Mouse (Mus musculus) midbrain, embryonic 16.5 days (tissue): Measurements from ENCODE around the gene Gpr179. TPM values are rescaled to one million over a fixed set of nuclear protein-coding genes. Genes with fewer than 3 reads are reported as not detected.
A peak's percentile ranks its signal among the peaks of the same experiment; 100 is the strongest.

Source experiments
- ATAC-seq: fragments of 200-750 bp; cut with Nextera tagmentation; 2 replicates; pipeline ENCODE4 v1.8.0; 2017; ENCODE audit warnings: moderate TSS enrichment
- H3K27ac ChIP-seq: fragments of 300-500 bp; sonication (generic); 2 replicates; pipeline ENCODE4 v1.5.1; 2014; ENCODE audit warnings: mild to moderate bottlenecking, low read length, mixed read lengths
- H3K27me3 ChIP-seq: fragments of 300-500 bp; sonication (generic); 2 replicates; pipeline ENCODE4 v1.6.1; 2014; ENCODE audit warnings: low read depth, low read length, mixed read lengths; ENCODE audit not compliant: control insufficient read depth, insufficient read depth
- H3K36me3 ChIP-seq: fragments of 300-500 bp; sonication (generic); 2 replicates; pipeline ENCODE4 v1.6.1; 2014; ENCODE audit warnings: mild to moderate bottlenecking, low read length, moderate library complexity, mixed read lengths; ENCODE audit not compliant: control insufficient read depth, insufficient read depth
- H3K4me1 ChIP-seq: fragments of 300-500 bp; sonication (generic); 2 replicates; pipeline ENCODE4 v1.6.1; 2014; ENCODE audit warnings: mild to moderate bottlenecking, low read length, mixed read lengths; ENCODE audit not compliant: control insufficient read depth, insufficient read depth
- H3K4me2 ChIP-seq: fragments of 300-500 bp; sonication (generic); 2 replicates; pipeline ENCODE4 v1.6.1; 2014; ENCODE audit warnings: mild to moderate bottlenecking, low read length, mixed read lengths
- H3K4me3 ChIP-seq: fragments of 300-500 bp; sonication (generic); 2 replicates; pipeline ENCODE4 v1.5.1; 2014; ENCODE audit warnings: low read depth, mild to moderate bottlenecking, low read length, moderate library complexity, mixed read lengths
- H3K9ac ChIP-seq: fragments of 300-500 bp; sonication (generic); 2 replicates; pipeline ENCODE4 v1.6.1; 2014; ENCODE audit warnings: low read depth, low read length, mixed read lengths
- H3K9me3 ChIP-seq: fragments of 300-500 bp; sonication (generic); replicated peaks from 2 replicates; pipeline ENCODE4 v1.6.1; 2014; ENCODE audit warnings: mild to moderate bottlenecking, low read length, mixed read lengths; ENCODE audit not compliant: control insufficient read depth, poor library complexity, severe bottlenecking
- WGBS: fragments of 180-500 bp; shearing (Covaris S2); extraction: QIAGEN DNeasy Blood & Tissue Kit; methylation state at CpG from one replicate; pipeline ENCODE4 v1.1.7; 2014; 5-methylcytosine and 5-hydroxymethylcytosine counted together
- polyA plus RNA-seq: library from polyadenylated mRNA; unstranded; fragments of >200 nt; fragmentation: Nextera tagmentation; extraction: Ambion mirVana; gene quantifications from 2 replicates; pipeline ENCODE4 v1.2.1, GENCODE M21; 2015

Gene Gpr179
- polyA plus RNA-seq = 0.70 and 0.89 TPM in 2 replicates

GRCm38 (mm10) chr11:97352027-97352684 lies at the start of gene Gpr179:
Gene Gpr179, minus strand, starts transcription at chr11:97352077.
- no peaks in the 10 kb centered on the region for H3K27me3 ChIP-seq
- peaks cover 16% of the 10 kb centered on the region; the same call in 1 of the 2 replicates for H3K4me1 ChIP-seq
- no peak within 1 kb of the TSS for H3K4me3 ChIP-seq
- 64% methylated on average over 3 of the region's 3 CpGs for WGBS
- H3K9me3 ChIP-seq = no peaks in the 10 kb centered on the region
- H3K4me2 ChIP-seq = no peak within 1 kb of the TSS
- H3K9ac ChIP-seq = no peak within 1 kb of the TSS; the same call in 1 of the 2 replicates
- H3K36me3 ChIP-seq = no peaks in the 10 kb centered on the region
- H3K27ac ChIP-seq = no peak within 1 kb of the TSS
- ATAC-seq = peak; percentile 67; the same call in 1 of the 2 replicates

- 13% methylated on average over 6 of the region's 6 CpGs for WGBS
- no peak for ATAC-seq
- Histone ChIP-seq H3K4me2 (peak overlapping the region; percentile 82), H3K9me3 (no peaks in the 10 kb centered on the region), H3K36me3 (peaks cover 5% of the 10 kb centered on the region; the same call in 1 of the 2 replicates), H3K27ac (peak overlapping the region; percentile 43), H3K27me3 (no peaks in the 10 kb centered on the region), H3K4me1 (peaks cover 18% of the 10 kb centered on the region), H3K9ac (peak overlapping the region; percentile 59; the same call in 1 of the 2 replicates), H3K4me3 (no peak overlapping the region)
These were observed 49.2 kb upstream of the Gpr179 start for GRCm38 (mm10) chr11:97401082-97401481.

GRCm38 (mm10) chr11:97399958-97400710 lies 48.3 kb upstream of the Gpr179 start:
- Histone ChIP-seq H3K27me3 (no peaks in the 10 kb centered on the region), H3K9ac (peak overlapping the region; percentile 59; the same call in 1 of the 2 replicates), H3K36me3 (peaks cover 10% of the 10 kb centered on the region; the same call in 1 of the 2 replicates), H3K27ac (peak overlapping the region; percentile 72), H3K9me3 (no peaks in the 10 kb centered on the region), H3K4me3 (peak overlapping the region; percentile 42), H3K4me2 (peak overlapping the region; percentile 82), H3K4me1 (peaks cover 9% of the 10 kb centered on the region)
- 3% methylated on average over 23 of the region's 23 CpGs for WGBS
- peak; percentile 61 for ATAC-seq

GRCm38 (mm10) chr11:97398506-97398905 lies 46.6 kb upstream of the Gpr179 start:
- H3K27me3 ChIP-seq = no peaks in the 10 kb centered on the region
- H3K4me2 ChIP-seq = no peak overlapping the region
- WGBS = 70% methylated on average over 2 of the region's 2 CpGs
- peaks cover 23% of the 10 kb centered on the region for H3K36me3 ChIP-seq
- no peak overlapping the region for H3K9ac ChIP-seq
- H3K9me3 ChIP-seq = no peaks in the 10 kb centered on the region
- no peak overlapping the region for H3K4me3 ChIP-seq
- H3K4me1 ChIP-seq = peaks cover 7% of the 10 kb centered on the region
- no peak overlapping the region for H3K27ac ChIP-seq
- ATAC-seq = no peak

GRCm38 (mm10) chr11:97394146-97394545 lies 42.3 kb upstream of the Gpr179 start:
- ATAC-seq = no peak
- Histone ChIP-seq H3K9ac (no peak overlapping the region), H3K4me1 (no peaks in the 10 kb centered on the region), H3K9me3 (no peaks in the 10 kb centered on the region), H3K27me3 (no peaks in the 10 kb centered on the region), H3K27ac (no peak overlapping the region), H3K4me2 (no peak overlapping the region), H3K36me3 (peaks cover 46% of the 10 kb centered on the region), H3K4me3 (no peak overlapping the region)
- WGBS = 82% methylated on average over 11 of the region's 11 CpGs

GRCm38 (mm10) chr11:97393658-97394057 lies 41.8 kb upstream of the Gpr179 start:
- H3K4me3 ChIP-seq = no peak overlapping the region
- H3K9me3 ChIP-seq = no peaks in the 10 kb centered on the region
- no peaks in the 10 kb centered on the region for H3K4me1 ChIP-seq
- H3K4me2 ChIP-seq = no peak overlapping the region
- H3K36me3 ChIP-seq = peaks cover 46% of the 10 kb centered on the region
- no peak overlapping the region for H3K9ac ChIP-seq
- no peak for ATAC-seq
- 77% methylated on average over 11 of the region's 11 CpGs for WGBS
- H3K27ac ChIP-seq = no peak overlapping the region
- H3K27me3 ChIP-seq = no peaks in the 10 kb centered on the region

GRCm38 (mm10) chr11:97389127-97389526 lies 37.2 kb upstream of the Gpr179 start:
- no peaks in the 10 kb centered on the region for H3K27me3 ChIP-seq
- H3K27ac ChIP-seq = no peak overlapping the region
- no peaks in the 10 kb centered on the region for H3K9me3 ChIP-seq
- no peak overlapping the region for H3K4me3 ChIP-seq
- no peak for ATAC-seq
- no peak overlapping the region for H3K4me2 ChIP-seq
- peaks cover 35% of the 10 kb centered on the region for H3K36me3 ChIP-seq
- no peak overlapping the region for H3K9ac ChIP-seq
- 89% methylated on average over 8 of the region's 8 CpGs for WGBS
- no peaks in the 10 kb centered on the region for H3K4me1 ChIP-seq

- H3K9me3 ChIP-seq = no peaks in the 10 kb centered on the region
- no peak overlapping the region for H3K4me3 ChIP-seq
- H3K27ac ChIP-seq = no peak overlapping the region
- no peaks in the 10 kb centered on the region for H3K4me1 ChIP-seq
- H3K36me3 ChIP-seq = peaks cover 34% of the 10 kb centered on the region
- 91% methylated on average over 2 of the region's 2 CpGs for WGBS
- H3K9ac ChIP-seq = no peak overlapping the region
- no peak for ATAC-seq
- H3K4me2 ChIP-seq = no peak overlapping the region
- no peaks in the 10 kb centered on the region for H3K27me3 ChIP-seq
These were observed 35.9 kb upstream of the Gpr179 start for GRCm38 (mm10) chr11:97387811-97388210.

- H3K4me3 ChIP-seq = no peak overlapping the region
- ATAC-seq = no peak
- no peaks in the 10 kb centered on the region for H3K4me1 ChIP-seq
- H3K27me3 ChIP-seq = no peaks in the 10 kb centered on the region
- WGBS = 68% methylated on average over 2 of the region's 2 CpGs
- peaks cover 20% of the 10 kb centered on the region for H3K36me3 ChIP-seq
- H3K4me2 ChIP-seq = no peak overlapping the region
- no peak overlapping the region for H3K27ac ChIP-seq
- H3K9ac ChIP-seq = no peak overlapping the region
- no peaks in the 10 kb centered on the region for H3K9me3 ChIP-seq
These were observed 31.9 kb upstream of the Gpr179 start for GRCm38 (mm10) chr11:97383764-97384163.
